Mouse (Mus musculus) testis, adult 2 months (tissue): ENCODE results near the gene Hist1h2be.
"Not testable (repeated sequence)": the region's sequence is repeated elsewhere in the genome, so short reads cannot be mapped to it uniquely, and the experiment has no call there.

Experiments used
- CTCF ChIP-seq: fragments of 200-500 bp; IDR thresholded peaks from 2 replicates; pipeline ENCODE4 v1.5.1; 2012; ENCODE audit warnings: low read depth, mild to moderate bottlenecking, inconsistent platforms, low read length, moderate library complexity; ENCODE audit not compliant: control insufficient read depth, insufficient read depth, insufficient replicate concordance
- POLR2A ChIP-seq: fragments of 200-500 bp; IDR thresholded peaks from 2 replicates; pipeline ENCODE4 v1.6.1; 2012; ENCODE audit warnings: low read depth, mild to moderate bottlenecking, inconsistent platforms, low read length, moderate library complexity; ENCODE audit not compliant: control insufficient read depth

DNA sequence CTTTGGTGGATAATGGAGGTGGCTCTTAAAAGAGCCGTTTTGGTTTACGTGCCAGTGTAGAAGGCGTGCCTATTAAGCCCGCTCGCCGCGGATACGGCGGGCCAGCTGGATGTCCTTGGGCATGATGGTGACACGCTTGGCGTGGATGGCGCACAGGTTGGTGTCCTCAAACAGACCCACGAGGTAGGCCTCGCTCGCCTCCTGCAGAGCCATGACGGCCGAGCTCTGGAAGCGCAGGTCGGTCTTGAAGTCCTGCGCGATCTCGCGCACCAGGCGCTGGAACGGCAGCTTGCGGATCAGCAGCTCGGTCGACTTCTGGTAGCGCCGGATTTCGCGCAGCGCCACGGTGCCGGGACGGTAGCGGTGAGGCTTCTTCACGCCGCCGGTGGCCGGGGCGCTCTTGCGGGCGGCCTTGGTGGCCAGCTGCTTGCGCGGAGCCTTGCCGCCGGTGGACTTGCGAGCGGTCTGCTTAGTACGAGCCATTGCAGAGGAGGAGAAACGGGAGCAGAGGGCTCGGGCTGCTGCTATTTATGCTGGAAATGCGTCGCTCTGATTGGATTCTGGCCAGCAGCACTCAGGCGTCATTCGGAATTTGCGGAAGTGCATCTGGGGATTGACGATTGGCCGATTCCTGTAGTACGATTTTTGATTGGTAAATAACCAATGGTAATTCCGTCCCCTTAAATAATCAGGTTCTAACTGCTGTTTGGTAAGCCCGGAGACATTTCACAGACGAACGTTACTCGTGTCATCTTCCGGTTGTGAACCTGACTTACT is 58.9 kb downstream of the Hist1h2be start, which contains the start of gene Hist1h3e:
- TF ChIP-seq CTCF, result not testable (repeated sequence)
- peak; percentile 83 for TF ChIP-seq POLR2A
